Mouse (Mus musculus) urinary bladder, adult 18-20 months (tissue): ENCODE results near the gene Tusc2.
"Not testable (repeated sequence)": the region's sequence is repeated elsewhere in the genome, so short reads cannot be mapped to it uniquely, and the experiment has no call there.

ENCODE experiments used
- DNase-seq, 2 experiments: peaks; one replicate each; pipeline ENCODE4 v3.0.0; 2022; ENCODE audit warnings: low spot score in 2 of 2, mixed read lengths in 2 of 2

Gene Tusc2

DNA sequence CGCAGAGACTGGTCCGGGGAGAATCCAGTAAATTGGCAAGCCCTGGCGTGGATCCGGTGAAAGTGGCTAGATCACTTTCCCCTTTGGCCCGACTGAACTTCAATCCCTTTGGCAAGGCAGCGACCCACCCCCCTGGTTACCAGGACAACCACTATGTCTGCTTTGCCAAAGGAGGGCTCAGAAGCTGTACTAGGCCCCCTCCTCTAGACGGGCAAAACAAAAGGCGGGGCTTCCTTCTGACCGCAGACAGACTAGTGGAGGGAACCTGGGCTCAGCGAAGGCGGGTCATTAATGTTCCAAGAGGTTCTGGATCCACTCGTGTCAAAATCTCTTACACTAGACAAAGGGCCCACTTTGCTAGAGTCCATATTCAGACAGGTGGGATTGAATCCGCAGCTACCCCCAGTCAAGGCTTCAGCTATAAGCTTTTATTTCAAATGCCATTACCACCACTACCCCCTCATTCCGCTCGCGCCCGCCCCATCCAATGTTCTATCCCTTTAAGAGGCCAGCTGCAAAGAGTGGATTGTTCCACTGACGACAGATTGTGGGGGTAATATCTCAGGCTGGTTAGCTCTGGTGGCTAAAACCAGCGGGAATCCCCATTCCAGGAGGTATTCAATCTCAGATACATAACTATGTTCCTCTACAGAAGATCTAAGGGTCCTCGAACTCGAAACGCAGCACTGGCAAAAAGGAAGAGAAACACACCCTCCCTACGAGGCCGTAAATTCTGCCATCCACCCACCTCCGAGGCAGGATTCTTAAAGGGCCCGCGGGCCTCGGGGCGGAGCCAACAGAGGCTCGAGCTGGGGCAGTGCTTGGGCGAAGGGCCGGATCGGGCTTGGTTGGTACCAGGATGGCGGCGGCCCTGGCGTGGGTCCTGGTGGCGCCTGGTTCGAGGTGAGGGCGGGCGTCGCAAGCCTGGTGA is 5.5 kb downstream of the Tusc2 start:
- peak; percentile 79 to 83 for DNase-seq

DNA sequence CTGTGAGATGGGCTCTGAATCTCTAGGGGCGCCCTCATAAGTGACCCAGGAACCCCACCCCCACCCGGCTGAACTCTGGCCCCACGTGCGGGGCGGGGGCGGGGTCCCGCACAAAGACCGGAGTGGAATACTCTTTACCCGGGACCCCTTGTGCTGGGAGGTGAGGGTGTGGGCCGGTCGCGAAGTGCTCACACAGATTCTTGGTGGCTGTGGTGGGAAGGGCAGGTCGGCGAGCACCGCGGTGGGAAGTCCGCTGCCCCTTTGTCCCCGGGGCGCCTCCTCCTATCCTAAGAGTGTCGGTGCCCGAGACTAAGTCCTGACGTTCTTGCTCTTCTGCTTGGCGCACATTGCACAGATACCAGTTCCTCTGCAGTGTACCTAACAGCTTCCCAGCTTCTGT is 6.2 kb downstream of the Tusc2 start:
- DNase-seq: no peak

GRCm38 (mm10) chr9:107570016-107570415 is 7.0 kb downstream of the Tusc2 start:
- DNase-seq: peak in 1 of 2 experiments; percentile 33

GRCm38 (mm10) chr9:107570845-107571244 is 7.8 kb downstream of the Tusc2 start:
- DNase-seq: peak in 1 of 2 experiments; percentile 41

DNA sequence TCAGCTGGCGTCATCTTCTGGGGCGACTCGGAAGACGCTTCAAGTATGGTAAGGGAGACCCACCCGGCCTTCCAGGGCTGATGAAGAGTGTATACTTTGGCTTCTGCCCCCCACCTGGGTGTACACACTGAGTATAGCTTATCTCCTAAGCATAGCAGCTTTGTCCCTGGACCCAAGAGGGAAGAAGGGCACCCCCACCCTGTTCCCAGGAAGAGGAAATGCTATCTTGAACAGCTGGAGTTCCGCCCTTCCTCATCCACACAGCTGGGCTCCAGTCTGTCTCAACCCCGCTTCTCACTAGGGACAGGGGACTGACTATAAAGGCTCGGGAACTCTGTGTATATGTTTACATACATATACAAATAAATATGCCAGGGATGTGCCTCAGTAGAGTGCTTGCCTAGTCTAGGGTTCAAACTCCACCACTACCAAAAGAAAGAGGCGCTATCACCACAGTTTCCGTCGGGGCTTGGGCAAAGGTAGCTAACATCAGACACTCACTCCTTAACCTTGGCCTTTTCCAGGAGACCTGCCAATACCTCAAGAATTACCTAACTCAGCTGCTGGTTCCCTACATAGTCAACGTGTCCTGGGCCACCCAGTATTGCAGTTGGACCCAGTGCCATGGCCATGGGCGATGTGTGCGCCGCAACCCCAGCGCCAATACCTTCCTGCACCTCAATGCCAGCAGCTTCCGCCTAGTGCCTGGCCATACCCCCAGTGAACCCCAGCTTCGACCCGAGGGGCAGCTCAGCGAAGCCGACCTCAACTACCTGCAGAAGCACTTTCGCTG is 8.7 kb downstream of the Tusc2 start:
- no peak for DNase-seq

GRCm38 (mm10) chr9:107572327-107572662 is 9.2 kb downstream of the Tusc2 start:
- no peak for DNase-seq

GRCm38 (mm10) chr9:107573774-107574173 is 10.7 kb downstream of the Tusc2 start:
- DNase-seq: not testable (repeated sequence)

- peak; percentile 57 to 83 for DNase-seq
Measured at GRCm38 (mm10) chr9:107575579-107576356, 12.7 kb downstream of the Tusc2 start.

- peak; percentile 82 to 83 for DNase-seq
Measured at GRCm38 (mm10) chr9:107576357-107577107, 13.5 kb downstream of the Tusc2 start, which contains the start of gene Hyal1. Gene Hyal1, plus strand, starts transcription at chr9:107576927.

GRCm38 (mm10) chr9:107577871-107578270 is 14.8 kb downstream of the Tusc2 start:
- no peak for DNase-seq

GRCm38 (mm10) chr9:107578587-107578986 is 15.5 kb downstream of the Tusc2 start, which contains the start of gene Naa80:
Gene Naa80, plus strand, starts transcription at chr9:107578887.
- no peak for DNase-seq

DNA sequence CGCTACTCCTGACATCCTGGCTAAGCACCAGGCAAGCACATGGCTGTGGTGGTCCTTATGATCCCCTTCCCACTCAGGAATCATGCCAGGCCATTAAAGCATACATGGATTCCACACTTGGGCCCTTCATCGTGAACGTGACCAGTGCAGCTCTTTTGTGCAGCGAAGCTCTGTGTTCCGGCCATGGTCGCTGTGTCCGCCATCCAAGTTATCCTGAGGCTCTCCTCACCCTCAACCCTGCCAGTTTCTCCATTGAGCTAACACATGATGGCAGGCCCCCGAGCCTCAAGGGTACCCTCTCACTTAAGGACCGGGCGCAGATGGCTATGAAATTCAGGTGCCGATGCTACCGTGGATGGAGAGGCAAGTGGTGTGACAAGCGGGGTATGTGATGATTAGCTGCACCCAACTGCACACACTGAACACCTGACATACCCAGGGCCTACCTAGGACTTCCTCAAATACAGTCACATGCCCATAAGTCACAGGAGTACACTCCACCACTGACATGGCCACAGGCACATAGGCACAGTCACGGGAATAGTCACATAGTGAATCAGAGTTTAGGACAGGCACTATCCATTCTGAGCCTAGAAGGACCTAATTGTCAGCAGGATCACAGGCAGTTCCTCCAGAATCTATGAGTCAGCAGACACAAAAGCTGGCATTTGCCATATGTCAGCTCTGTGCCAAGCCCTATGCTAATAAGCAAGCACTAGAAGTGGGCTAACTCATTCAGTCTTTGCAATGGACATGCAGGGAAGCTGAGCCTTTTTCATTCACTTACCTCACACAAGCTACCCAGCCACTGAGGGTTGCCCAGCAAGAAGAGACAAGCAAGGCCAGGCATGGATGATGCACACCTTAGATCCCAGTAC is 16.2 kb downstream of the Tusc2 start:
- no peak for DNase-seq

- peak; percentile 82 to 91 for DNase-seq
Measured at GRCm38 (mm10) chr9:107580501-107581317, 17.7 kb downstream of the Tusc2 start, which contains the start of gene Hyal3. Gene Hyal3, plus strand, starts transcription at chr9:107580818.

- DNase-seq: no peak
Measured at GRCm38 (mm10) chr9:107581584-107581983, 18.5 kb downstream of the Tusc2 start.

DNA sequence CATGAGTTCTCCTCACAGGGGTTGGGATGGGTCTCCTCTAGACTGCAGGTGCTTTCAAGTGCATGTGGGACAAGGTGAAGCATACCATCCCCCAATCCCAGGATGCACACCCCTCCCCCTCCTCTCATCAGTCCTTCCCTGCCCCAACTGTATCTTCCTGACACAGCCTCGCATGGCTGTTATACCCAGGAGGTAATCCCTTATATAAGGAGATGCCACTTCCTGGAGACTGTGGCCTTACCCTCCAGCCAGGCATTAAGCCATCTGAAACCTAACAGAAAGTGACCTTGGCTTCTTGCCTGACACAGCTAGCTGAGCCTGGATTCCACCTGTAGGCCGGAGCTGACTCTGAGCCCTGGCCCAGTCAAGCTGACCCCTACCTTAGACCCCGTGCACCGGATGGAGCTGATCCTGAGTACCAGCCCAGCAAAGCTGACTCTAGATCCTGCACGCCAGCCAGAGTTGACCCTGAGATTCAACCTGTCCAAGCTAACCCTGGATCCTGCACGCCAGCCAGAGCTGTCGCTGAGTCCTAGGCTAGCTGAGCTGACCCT is 19.5 kb downstream of the Tusc2 start:
- no peak for DNase-seq

DNA sequence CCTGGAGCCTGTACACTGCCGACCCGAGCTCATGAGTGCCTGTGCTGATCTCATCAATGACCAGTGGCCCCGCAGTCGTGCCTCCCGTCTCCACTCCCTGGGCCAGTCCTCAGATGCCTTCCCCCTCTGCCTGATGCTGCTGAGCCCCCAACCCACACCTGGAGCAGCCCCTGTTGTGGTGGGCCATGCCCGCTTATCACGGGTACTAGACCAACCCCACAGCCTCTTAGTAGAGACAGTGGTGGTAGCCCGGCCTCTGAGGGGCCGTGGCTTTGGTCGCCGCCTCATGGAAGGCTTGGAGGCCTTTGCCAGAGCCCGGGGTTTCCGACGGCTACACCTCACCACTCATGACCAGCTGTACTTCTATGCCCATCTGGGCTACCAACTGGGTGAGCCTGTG is 20.1 kb downstream of the Tusc2 start:
- DNase-seq: no peak

DNA sequence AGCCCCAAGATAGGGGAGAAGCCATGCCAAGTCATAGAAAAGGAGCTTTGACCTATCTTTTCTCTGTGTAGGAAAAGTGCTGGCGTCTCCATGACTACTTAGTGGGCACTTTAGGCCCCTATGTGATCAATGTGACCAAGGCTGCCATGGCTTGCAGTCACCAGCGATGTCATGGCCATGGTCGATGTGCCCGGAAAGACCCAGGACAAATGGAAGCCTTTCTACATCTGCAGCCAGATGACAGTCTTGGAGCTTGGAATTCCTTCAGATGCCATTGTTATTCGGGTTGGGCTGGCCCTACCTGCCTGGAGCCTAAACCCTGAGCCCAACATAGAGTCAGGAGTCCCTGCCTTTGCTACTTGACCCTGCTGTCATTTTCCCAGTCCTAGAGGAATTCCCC is 23.4 kb downstream of the Tusc2 start:
- no peak for DNase-seq

- DNase-seq: peak; percentile 93 to 97
Measured at GRCm38 (mm10) chr9:107586974-107587832, 24.1 kb downstream of the Tusc2 start, which contains the start of gene Ifrd2. Gene Ifrd2, plus strand, starts transcription at chr9:107587642.
